Mouse (Mus musculus) hindbrain, embryonic 11.5 days (tissue): Measurements from ENCODE around the gene Pcdh19. TPM values are rescaled to one million over a fixed set of nuclear protein-coding genes. Genes with fewer than 3 reads are reported as not detected.

Experiments
- ATAC-seq: fragments of 200-750 bp; cut with Nextera tagmentation; 2 replicates; pipeline ENCODE4 v1.8.0; 2017; ENCODE audit warnings: mild to moderate bottlenecking, moderate TSS enrichment, moderate library complexity; ENCODE audit not compliant: low FRiP score
- DNase-seq: peaks from one replicate; pipeline ENCODE4 v3.0.0-alpha.2; 2015; ENCODE audit warnings: low spot score
- H3K27ac ChIP-seq: fragments of 300-500 bp; sonication (generic); 2 replicates; pipeline ENCODE4 v1.5.1; 2014; ENCODE audit warnings: mild to moderate bottlenecking, low read depth, low read length
- H3K27me3 ChIP-seq: fragments of 300-500 bp; sonication (generic); 2 replicates; pipeline ENCODE4 v1.6.1; 2014; ENCODE audit warnings: mild to moderate bottlenecking, low read length, moderate library complexity, mixed read lengths; ENCODE audit not compliant: control insufficient read depth, insufficient read depth
- H3K36me3 ChIP-seq: fragments of 300-500 bp; sonication (generic); 2 replicates; pipeline ENCODE4 v1.6.1; 2014; ENCODE audit warnings: mild to moderate bottlenecking, low read length, moderate library complexity, mixed read lengths; ENCODE audit not compliant: control insufficient read depth, insufficient read depth
- H3K4me1 ChIP-seq: fragments of 300-500 bp; sonication (generic); replicated peaks from 2 replicates; pipeline ENCODE4 v1.6.1; 2014; ENCODE audit warnings: low read length, mixed read lengths; ENCODE audit not compliant: control insufficient read depth, insufficient read depth
- H3K4me2 ChIP-seq: fragments of 300-500 bp; sonication (generic); replicated peaks from 2 replicates; pipeline ENCODE4 v1.6.1; 2014; ENCODE audit warnings: mild to moderate bottlenecking, low read depth, low read length
- H3K4me3 ChIP-seq: fragments of 300-500 bp; sonication (generic); 2 replicates; pipeline ENCODE4 v1.5.1; 2014; ENCODE audit warnings: low read depth, low read length
- H3K9ac ChIP-seq: fragments of 300-500 bp; sonication (generic); 2 replicates; pipeline ENCODE4 v1.6.1; 2014; ENCODE audit warnings: low read depth, low read length
- H3K9me3 ChIP-seq: fragments of 300-500 bp; sonication (generic); 2 replicates; pipeline ENCODE4 v1.6.1; 2016; ENCODE audit warnings: low read length; ENCODE audit not compliant: control insufficient read depth
- WGBS: fragments of 180-500 bp; shearing (Covaris S2); extraction: QIAGEN DNeasy Blood & Tissue Kit; methylation state at CpG from one replicate; pipeline ENCODE4 v1.1.7; 2014; 5-methylcytosine and 5-hydroxymethylcytosine counted together
- polyA plus RNA-seq: library from polyadenylated mRNA; unstranded; fragments of >200 nt; fragmentation: Nextera tagmentation; extraction: Ambion mirVana; gene quantifications from 2 replicates; pipeline ENCODE4 v1.2.1, GENCODE M21; 2014

Gene Pcdh19
- polyA plus RNA-seq, 1 experiment from 2014 or later, result 4.8 TPM

DNA sequence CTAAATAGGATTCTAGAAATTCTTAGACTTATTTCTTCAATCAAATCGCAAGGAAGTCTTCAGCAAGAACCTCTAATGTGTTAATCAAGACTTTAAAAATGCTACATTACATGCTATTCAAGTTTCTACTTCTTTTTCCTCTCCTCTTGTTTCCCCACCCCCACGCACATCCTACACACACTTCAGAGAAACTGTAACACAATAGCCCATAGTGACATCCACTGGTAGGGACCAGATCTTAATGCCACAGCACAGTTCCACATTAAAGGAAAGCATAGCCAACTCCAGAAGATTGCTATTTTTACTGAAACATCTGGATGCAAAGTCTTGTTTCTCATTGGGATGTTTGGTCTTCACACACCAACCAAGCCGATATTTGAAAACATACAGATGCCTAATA, 4.8 kb downstream of the Pcdh19 start:
- 31% methylated on average over 3 of the region's 3 CpGs for WGBS
- Histone ChIP-seq H3K4me1 (no peaks in the 10 kb centered on the region), H3K36me3 (no peaks in the 10 kb centered on the region), H3K4me3 (0 out of 2 replicates have a peak overlapping the region, but pooled peaks have one; percentile 4), H3K27me3 (peaks cover 3% of the 10 kb centered on the region; the same call in 1 of the 2 replicates), H3K9ac (no peak overlapping the region), H3K27ac (no peak overlapping the region), H3K9me3 (no peaks in the 10 kb centered on the region), H3K4me2 (no peak overlapping the region)
- no peak for ATAC-seq
- no peak for DNase-seq

DNA sequence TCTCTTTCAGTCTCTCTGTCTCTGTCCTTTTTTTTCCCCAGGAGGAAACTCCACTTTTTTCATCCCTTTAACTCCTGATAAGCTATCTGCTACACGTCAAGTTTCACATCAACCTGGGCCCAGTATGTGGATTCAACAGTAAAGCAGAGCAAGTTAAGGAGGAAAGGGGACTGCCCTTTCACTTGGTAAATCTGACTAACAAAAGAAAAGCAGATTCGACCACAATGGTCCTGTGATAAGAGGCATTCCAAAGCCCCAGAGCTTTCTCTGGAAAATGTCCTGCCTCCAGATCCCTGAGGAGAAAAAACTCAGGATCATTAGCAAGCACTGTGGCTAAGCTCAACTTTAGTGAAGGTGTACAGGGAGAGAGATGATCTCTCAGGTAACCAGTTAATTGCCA, 13.7 kb downstream of the Pcdh19 start:
- no peaks in the 10 kb centered on the region for H3K9me3 ChIP-seq
- H3K27ac ChIP-seq, result no peak overlapping the region
- no peak overlapping the region for H3K9ac ChIP-seq
- no peaks in the 10 kb centered on the region for H3K4me1 ChIP-seq
- ATAC-seq (no peak), DNase-seq (no peak)
- no peaks in the 10 kb centered on the region for H3K36me3 ChIP-seq
- H3K27me3 ChIP-seq, result no peaks in the 10 kb centered on the region
- no peak overlapping the region for H3K4me2 ChIP-seq
- WGBS, result 11% methylated on average over 2 of the region's 2 CpGs
- no peak overlapping the region for H3K4me3 ChIP-seq

DNA sequence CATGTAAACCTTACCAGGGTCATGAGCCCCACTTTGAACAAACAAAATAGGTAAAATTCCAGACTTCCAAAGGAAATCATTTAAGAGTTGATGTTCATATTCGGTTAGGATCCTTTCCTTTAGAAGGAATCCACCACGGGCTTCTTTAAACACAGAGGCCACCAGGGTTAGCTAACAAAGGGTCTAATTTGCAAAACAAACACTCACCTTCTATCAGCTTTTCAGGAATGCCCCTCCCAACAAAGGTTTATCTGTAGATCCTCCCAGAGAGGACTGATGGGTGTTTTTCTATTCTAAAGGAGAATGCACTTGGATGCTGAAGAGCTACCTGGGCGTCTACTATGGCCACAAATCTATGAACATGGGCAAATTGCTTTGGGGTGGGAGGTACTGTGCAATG, 15.0 kb downstream of the Pcdh19 start:
- H3K27me3 ChIP-seq, result no peaks in the 10 kb centered on the region
- ATAC-seq (no peak), DNase-seq (no peak)
- no peaks in the 10 kb centered on the region for H3K9me3 ChIP-seq
- H3K4me2 ChIP-seq, result no peak overlapping the region
- 33% methylated on average over 3 of the region's 3 CpGs for WGBS
- no peaks in the 10 kb centered on the region for H3K36me3 ChIP-seq
- H3K4me3 ChIP-seq, result no peak overlapping the region
- H3K27ac ChIP-seq, result no peak overlapping the region
- no peaks in the 10 kb centered on the region for H3K4me1 ChIP-seq
- no peak overlapping the region for H3K9ac ChIP-seq

- no peak overlapping the region for H3K9ac ChIP-seq
- DNase-seq (no peak), ATAC-seq (no peak)
- H3K9me3 ChIP-seq, result no peaks in the 10 kb centered on the region
- H3K27ac ChIP-seq, result no peak overlapping the region
- WGBS, result 78% methylated on average over 5 of the region's 5 CpGs
- H3K27me3 ChIP-seq, result no peaks in the 10 kb centered on the region; the same call in 1 of the 2 replicates
- H3K4me1 ChIP-seq, result no peaks in the 10 kb centered on the region
- no peak overlapping the region for H3K4me2 ChIP-seq
- H3K4me3 ChIP-seq, result no peak overlapping the region
- no peaks in the 10 kb centered on the region for H3K36me3 ChIP-seq
These were observed 28.7 kb downstream of the Pcdh19 start for GRCm38 (mm10) chrX:133660111-133660510.

- 25% methylated on average over 9 of the region's 9 CpGs for WGBS
- H3K4me3 ChIP-seq, result no peak overlapping the region
- H3K9me3 ChIP-seq, result no peaks in the 10 kb centered on the region
- H3K27ac ChIP-seq, result no peak overlapping the region
- no peaks in the 10 kb centered on the region for H3K36me3 ChIP-seq
- H3K4me2 ChIP-seq, result no peak overlapping the region
- ATAC-seq, result no peak
- H3K9ac ChIP-seq, result no peak overlapping the region
- no peaks in the 10 kb centered on the region for H3K4me1 ChIP-seq
- peak; percentile 27 for DNase-seq
- H3K27me3 ChIP-seq, result no peaks in the 10 kb centered on the region; the same call in 1 of the 2 replicates
These were observed 31.2 kb downstream of the Pcdh19 start for GRCm38 (mm10) chrX:133657308-133658302.

GRCm38 (mm10) chrX:133655876-133656538, 32.8 kb downstream of the Pcdh19 start:
- ATAC-seq (no peak), DNase-seq (peak; percentile 5)
- Histone ChIP-seq H3K9ac (no peak overlapping the region), H3K4me3 (no peak overlapping the region), H3K27me3 (no peaks in the 10 kb centered on the region; the same call in 1 of the 2 replicates), H3K4me1 (no peaks in the 10 kb centered on the region), H3K9me3 (no peaks in the 10 kb centered on the region), H3K36me3 (no peaks in the 10 kb centered on the region), H3K27ac (no peak overlapping the region), H3K4me2 (no peak overlapping the region)
- WGBS, result 66% methylated on average over 11 of the region's 11 CpGs

DNA sequence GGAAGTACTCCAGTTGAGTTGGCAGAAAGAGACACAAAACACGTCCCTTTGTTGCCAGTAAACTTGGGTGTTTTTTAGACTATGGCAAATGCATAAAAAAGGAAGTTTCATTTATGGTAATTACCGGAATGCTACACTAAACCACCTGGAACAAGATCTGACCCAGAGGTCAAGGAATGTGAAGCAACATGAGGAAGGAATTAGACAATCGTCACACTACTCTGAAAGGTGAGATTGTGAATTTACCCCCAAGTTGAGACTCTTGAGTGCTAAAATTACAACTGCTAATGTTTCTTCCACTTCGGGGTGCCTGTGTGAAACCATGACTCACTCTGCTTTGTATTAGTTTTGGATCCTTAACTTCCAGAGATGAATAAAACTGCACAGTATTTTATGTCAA, 33.6 kb downstream of the Pcdh19 start:
- DNase-seq, result no peak

DNA sequence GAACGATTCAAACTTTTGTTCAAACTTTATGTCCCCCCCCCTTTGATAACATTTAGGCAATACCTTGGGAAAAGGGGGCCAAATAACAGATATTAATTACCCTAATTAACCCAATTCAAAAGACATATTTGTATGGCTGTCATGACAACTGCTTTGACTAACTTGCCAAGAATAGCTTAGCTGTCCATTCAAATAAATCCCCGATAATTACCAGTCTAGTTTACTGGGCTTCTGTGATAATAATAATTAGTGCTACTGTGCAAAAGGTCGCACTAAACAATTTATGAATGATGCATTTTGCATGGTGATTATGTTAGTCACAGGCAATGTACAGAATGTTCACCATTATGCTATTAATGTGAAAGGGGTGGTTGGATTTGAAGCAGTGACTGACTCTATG, 35.7 kb downstream of the Pcdh19 start:
- H3K9ac ChIP-seq, result no peak overlapping the region
- no peaks in the 10 kb centered on the region for H3K4me1 ChIP-seq
- DNase-seq (no peak), ATAC-seq (no peak)
- 74% methylated on average over 3 of the region's 3 CpGs for WGBS
- no peaks in the 10 kb centered on the region; the same call in 1 of the 2 replicates for H3K27me3 ChIP-seq
- no peaks in the 10 kb centered on the region for H3K36me3 ChIP-seq
- H3K27ac ChIP-seq, result no peak overlapping the region
- no peak overlapping the region for H3K4me2 ChIP-seq
- no peaks in the 10 kb centered on the region for H3K9me3 ChIP-seq
- H3K4me3 ChIP-seq, result no peak overlapping the region

More for the DNA sequence above, 33.6 kb downstream of the Pcdh19 start:
- ATAC-seq, result no peak
- H3K4me2 ChIP-seq, result no peak overlapping the region
- WGBS, result 67% methylated on average over 4 of the region's 4 CpGs
- no peak overlapping the region for H3K9ac ChIP-seq
- H3K4me3 ChIP-seq, result no peak overlapping the region
- no peaks in the 10 kb centered on the region; the same call in 1 of the 2 replicates for H3K27me3 ChIP-seq
- H3K9me3 ChIP-seq, result no peaks in the 10 kb centered on the region
- no peaks in the 10 kb centered on the region for H3K4me1 ChIP-seq
- H3K27ac ChIP-seq, result no peak overlapping the region
- no peaks in the 10 kb centered on the region for H3K36me3 ChIP-seq
